Comparison of ENCODE assay signal across 21 mouse cellular contexts in the genomic region with DNA sequence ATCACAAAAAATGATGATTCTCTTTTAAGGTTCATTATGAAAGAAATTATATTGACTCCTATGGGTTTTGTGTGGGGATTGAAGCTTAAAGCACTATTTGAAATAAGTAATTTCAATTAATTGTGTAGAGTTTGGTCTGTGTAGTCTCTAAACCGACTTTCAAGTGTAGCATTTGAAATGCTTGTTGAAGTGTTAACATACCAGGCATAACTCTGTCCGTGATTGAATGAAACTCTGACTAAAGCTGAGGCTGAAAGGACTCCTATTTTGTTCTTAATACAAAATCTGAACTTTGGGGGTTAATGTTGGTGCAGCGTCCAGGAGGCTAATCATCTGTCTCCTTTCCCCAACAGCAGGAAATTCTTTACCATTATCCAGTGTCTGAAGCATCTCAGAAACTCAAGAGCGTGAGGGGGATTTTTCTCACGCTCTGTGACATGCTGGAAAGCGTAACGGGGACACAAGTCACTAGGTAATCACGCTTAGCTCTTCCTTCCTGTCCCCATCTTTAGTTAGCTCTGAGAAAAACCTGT. TPM values are rescaled to one million over a fixed set of nuclear protein-coding genes. Genes with fewer than 3 reads are reported as not detected.
DNase-seq lines count a peak whose midpoint lies in the region; ATAC-seq lines count a peak whose summit lies in the region.
"Had no signal": no experiment of that assay in that cellular context is flagged by ENCODE, and none has a peak within 500 bp of the region (broad histone marks: within the 10 kb centered on the region; RNA-seq: fewer than 3 reads in every experiment).

No protein-coding gene starts in this region.

- H3K27ac ChIP-seq in embryonic facial prominence, embryonic 11.5 days (replicated peaks; ENCODE audit: low read depth, low read length), result no peak overlapping the region
- H3K27ac ChIP-seq in embryonic facial prominence, embryonic 10.5 days (replicated peaks), result no peak overlapping the region
- peak overlapping the region; percentile 8 for H3K27ac ChIP-seq in heart, embryonic 15.5 days
- H3K27ac ChIP-seq: hindbrain, embryonic 13.5 days; intestine, embryonic 15.5 days; liver, embryonic 15.5 days; neural tube, embryonic 12.5 days had no signal

- no peaks in the 10 kb centered on the region for H3K27me3 ChIP-seq in embryonic facial prominence, embryonic 11.5 days (ENCODE audit: control insufficient read depth, insufficient read depth, low read length)
- no peaks in the 10 kb centered on the region for H3K27me3 ChIP-seq in embryonic facial prominence, embryonic 10.5 days (replicated peaks; ENCODE audit: low read depth, poor library complexity, severe bottlenecking)
- no peaks in the 10 kb centered on the region for H3K27me3 ChIP-seq in heart, embryonic 15.5 days
- H3K27me3 ChIP-seq: CH12.LX; hindbrain, embryonic 13.5 days; intestine, embryonic 15.5 days; liver, embryonic 15.5 days; neural tube, embryonic 12.5 days had no signal

- no peak overlapping the region for H3K9ac ChIP-seq in embryonic facial prominence, embryonic 11.5 days (replicated peaks; ENCODE audit: low read length)
- no peak overlapping the region for H3K9ac ChIP-seq in heart, embryonic 15.5 days
- H3K9ac ChIP-seq: hindbrain, embryonic 13.5 days; intestine, embryonic 15.5 days; liver, embryonic 15.5 days; neural tube, embryonic 12.5 days had no signal

- intact Hi-C loops in heart, postnatal 14 days (cut with DNase I), result no loop called here

- ATAC-seq in embryonic facial prominence, embryonic 11.5 days (replicated peaks; ENCODE audit: insufficient number of reproducible peaks, low FRiP score, low TSS enrichment, low read depth), result no peak
- ATAC-seq in heart, embryonic 15.5 days (replicated peaks; ENCODE audit: insufficient number of reproducible peaks, insufficient read depth, low FRiP score, low read depth), result no peak
- ATAC-seq: intestine, embryonic 15.5 days; lung, postnatal 0 days had no signal

- no peaks in the 10 kb centered on the region for H3K9me3 ChIP-seq in embryonic facial prominence, embryonic 11.5 days (replicated peaks; ENCODE audit: control insufficient read depth, low read length)
- H3K9me3 ChIP-seq in embryonic facial prominence, embryonic 10.5 days, result no peaks in the 10 kb centered on the region
- H3K9me3 ChIP-seq in heart, embryonic 15.5 days (replicated peaks), result no peaks in the 10 kb centered on the region
- H3K9me3 ChIP-seq: hindbrain, embryonic 13.5 days; intestine, embryonic 15.5 days; liver, embryonic 15.5 days; neural tube, embryonic 12.5 days had no signal

- no peak overlapping the region for H3K4me3 ChIP-seq in embryonic facial prominence, embryonic 11.5 days (ENCODE audit: low read depth, low read length)
- H3K4me3 ChIP-seq in embryonic facial prominence, embryonic 10.5 days, result no peak overlapping the region
- no peak overlapping the region; the same call in 1 of the 2 replicates for H3K4me3 ChIP-seq in heart, embryonic 15.5 days
- H3K4me3 ChIP-seq: hindbrain, embryonic 13.5 days; intestine, embryonic 15.5 days; liver, embryonic 15.5 days; neural tube, embryonic 12.5 days had no signal

- no peaks in the 10 kb centered on the region for H3K4me1 ChIP-seq in embryonic facial prominence, embryonic 11.5 days (ENCODE audit: control insufficient read depth, insufficient read depth, low read length)
- H3K4me1 ChIP-seq in embryonic facial prominence, embryonic 10.5 days, result peaks cover 27% of the 10 kb centered on the region
- H3K4me1 ChIP-seq in heart, embryonic 15.5 days (replicated peaks), result peaks cover 14% of the 10 kb centered on the region
- H3K4me1 ChIP-seq: intestine, embryonic 15.5 days; liver, embryonic 15.5 days; neural tube, embryonic 12.5 days had no signal

- peak; percentile 29 for DNase-seq in embryonic facial prominence, embryonic 11.5 days (ENCODE audit: low spot score)
- DNase-seq in embryonic facial prominence, embryonic 10.5 days (ENCODE audit: low spot score), result no peak
- DNase-seq in heart, postnatal 14 days, result no peak
- peak; percentile 44 for DNase-seq in embryo, embryonic 11 days
- DNase-seq in mesoderm, embryonic 11.5 days (ENCODE audit: low read depth, low spot score), result peak; percentile 8
- DNase-seq in cerebellum, adult 8-10 months, result no peak
- no peak for DNase-seq in right cerebral cortex, postnatal 14 days
- DNase-seq: adrenal gland, adult 2 months; cerebellum, postnatal 25 days; gastrocnemius, postnatal 14 days; thymus, postnatal 14 days had no signal

- no peak overlapping the region for H3K4me2 ChIP-seq in embryonic facial prominence, embryonic 11.5 days (ENCODE audit: low read depth, low read length)
- peak overlapping the region; percentile 37 for H3K4me2 ChIP-seq in heart, embryonic 15.5 days
- H3K4me2 ChIP-seq: hindbrain, embryonic 13.5 days; intestine, embryonic 15.5 days; liver, embryonic 15.5 days; neural tube, embryonic 12.5 days had no signal

- no peaks in the 10 kb centered on the region for H3K36me3 ChIP-seq in embryonic facial prominence, embryonic 11.5 days (replicated peaks; ENCODE audit: control insufficient read depth, insufficient read depth, low read depth, low read length)
- peaks cover 3% of the 10 kb centered on the region; the same call in 1 of the 2 replicates for H3K36me3 ChIP-seq in embryonic facial prominence, embryonic 10.5 days (replicated peaks)
- no peaks in the 10 kb centered on the region for H3K36me3 ChIP-seq in heart, embryonic 15.5 days
- H3K36me3 ChIP-seq: intestine, embryonic 15.5 days; liver, embryonic 15.5 days; neural tube, embryonic 12.5 days had no signal

- whole genome bisulfite sequencing in embryonic facial prominence, embryonic 11.5 days, result 29% methylated on average over 8 of the region's 8 CpGs
- 30% methylated on average over 8 of the region's 8 CpGs for WGBS in embryonic facial prominence, embryonic 10.5 days
- WGBS in heart, embryonic 15.5 days, result 15% methylated on average over 8 of the region's 8 CpGs

RNA-seq across cellular contexts. Expression of a gene that starts 33.7 kb away (rescaled TPM):
- polyA plus RNA-seq in embryonic facial prominence, embryonic 11.5 days (2014; fragmentation: Nextera tagmentation; extraction: Ambion mirVana), result 0.22 and 0.45 TPM in 2 replicates
- 0.11 TPM in 1 of 2 replicates, not detected in the other for polyA plus RNA-seq in embryonic facial prominence, embryonic 10.5 days (2016; fragmentation: Nextera tagmentation; extraction: Ambion mirVana)
- 0.81 and 0.85 TPM in 2 replicates for polyA plus RNA-seq in heart, embryonic 15.5 days (2015; fragmentation: Nextera tagmentation; extraction: Ambion mirVana)
- total RNA-seq in heart, postnatal 14 days (2021), result under 1 TPM in 1 of 2 experiments, not detected in 1; 0.39 TPM
- total RNA-seq: CH12.LX; gastrocnemius, postnatal 14 days; left cerebral cortex, postnatal 14 days; megakaryocyte progenitor cell, adult 5-6 weeks had no signal
- polyA plus RNA-seq: adrenal gland, adult 2 months; large intestine, adult 2 months had no signal

Comparison
In these comparisons a context has a peak if more than half of its experiments do, and no peak if none do; other contexts are left out.
1. DNase-seq: peak in embryonic facial prominence, embryonic 11.5 days (single experiment), embryo, embryonic 11 days (single experiment) and mesoderm, embryonic 11.5 days (single experiment); none in embryonic facial prominence, embryonic 10.5 days (single experiment), heart, postnatal 14 days (0 of 2), cerebellum, adult 8-10 months (single experiment) and right cerebral cortex, postnatal 14 days (single experiment).